Mouse (Mus musculus) cerebellum, adult 11-12 months (tissue): ENCODE results near the gene Snx8.

ENCODE experiments used
- DNase-seq: peaks from one replicate; pipeline ENCODE4 v3.0.0; 2022

The Snx8 gene

GRCm38 (mm10) chr5:140388588-140389576 lies at the start of gene Snx8:
TSS of gene Snx8 (minus strand) at chr5:140389262.
- peak; percentile 90 for DNase-seq

GRCm38 (mm10) chr5:140425016-140425783 lies 36.1 kb upstream of the Snx8 start:
- no peak for DNase-seq

- DNase-seq = no peak
These were observed 31.6 kb upstream of the Snx8 start for GRCm38 (mm10) chr5:140420616-140421015.

- DNase-seq = peak; percentile 27
These were observed 30.5 kb upstream of the Snx8 start for GRCm38 (mm10) chr5:140419442-140420080.

- peak; percentile 87 for DNase-seq
These were observed 29.7 kb upstream of the Snx8 start, which contains the start of gene Eif3b for GRCm38 (mm10) chr5:140418489-140419441. TSS of gene Eif3b (plus strand) at chr5:140419328.

- DNase-seq = peak; percentile 25
These were observed 29.0 kb upstream of the Snx8 start for GRCm38 (mm10) chr5:140418106-140418488.

- DNase-seq = no peak
These were observed 25.6 kb upstream of the Snx8 start for GRCm38 (mm10) chr5:140414647-140415046.

- no peak for DNase-seq
These were observed 22.3 kb upstream of the Snx8 start for GRCm38 (mm10) chr5:140411339-140411738.

GRCm38 (mm10) chr5:140408801-140409200 lies 19.7 kb upstream of the Snx8 start:
- no peak for DNase-seq

- no peak for DNase-seq
These were observed 17.6 kb upstream of the Snx8 start for GRCm38 (mm10) chr5:140406666-140407065.

- no peak for DNase-seq
These were observed 16.1 kb upstream of the Snx8 start for GRCm38 (mm10) chr5:140405126-140405525.

- no peak for DNase-seq
These were observed 13.7 kb upstream of the Snx8 start for GRCm38 (mm10) chr5:140402640-140403270.

GRCm38 (mm10) chr5:140396166-140396940 lies 7.3 kb upstream of the Snx8 start:
- no peak for DNase-seq

GRCm38 (mm10) chr5:140392701-140393100 lies 3.6 kb upstream of the Snx8 start:
- DNase-seq = no peak

- no peak for DNase-seq
These were observed 2.9 kb upstream of the Snx8 start for GRCm38 (mm10) chr5:140391981-140392380.

GRCm38 (mm10) chr5:140391435-140391834 lies 2.4 kb upstream of the Snx8 start:
- no peak for DNase-seq

- DNase-seq = no peak
These were observed 585 bp upstream of the Snx8 start for GRCm38 (mm10) chr5:140389647-140390046.

GRCm38 (mm10) chr5:140387816-140388510 lies 1.1 kb downstream of the Snx8 start:
- DNase-seq = no peak

GRCm38 (mm10) chr5:140387236-140387635 lies 1.8 kb downstream of the Snx8 start:
- no peak for DNase-seq

GRCm38 (mm10) chr5:140384462-140384861 lies 4.6 kb downstream of the Snx8 start:
- no peak for DNase-seq
